Mouse (Mus musculus) adrenal gland, adult 8-10 months (tissue): Measurements from ENCODE around the gene Btbd35f24. TPM values are rescaled to one million over a fixed set of nuclear protein-coding genes. Genes with fewer than 3 reads are reported as not detected.
"Not testable (repeated sequence)": the region's sequence is repeated elsewhere in the genome, so short reads cannot be mapped to it uniquely, and the experiment has no call there.

Experiments used
- DNase-seq: peaks from one replicate; pipeline ENCODE4 v3.0.0; 2022
- total RNA-seq, 4 experiments: library from RNA; stranded (reverse); gene quantifications; 2 replicates each; pipeline ENCODE4 v1.2.4; 2022

The Btbd35f24 gene
- not detected for total RNA-seq

DNA sequence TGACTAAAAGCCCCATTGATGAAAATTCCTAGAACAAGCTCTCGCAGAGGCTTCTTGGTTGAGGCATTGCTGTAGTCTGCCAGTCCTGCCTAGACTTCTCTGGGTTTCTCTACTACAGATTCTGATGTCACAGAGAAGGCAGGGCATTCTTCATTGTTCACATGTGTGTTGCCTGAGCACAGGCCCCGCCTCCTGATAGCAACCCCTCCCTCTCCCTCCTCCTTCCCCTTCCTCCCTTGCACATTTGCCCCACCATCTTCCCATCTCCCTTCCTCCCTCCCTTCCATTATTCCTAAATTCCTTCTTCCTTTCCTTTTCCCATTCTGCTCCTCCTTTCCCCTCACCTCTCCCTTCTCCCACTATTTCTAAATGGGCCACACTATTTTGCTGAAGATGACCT is at the start of gene Btbd35f24:
Btbd35f24 (minus strand) TSS at position 101 of the 400 bp plus-strand sequence.
- not testable (repeated sequence) for DNase-seq

Other genes with a start within 250 kb of the Btbd35f24 start
- not detected for gene Btbd35f23, start 119.0 kb downstream of the Btbd35f24 start, total RNA-seq
- gene Btbd35f11, start 247.9 kb upstream of the Btbd35f24 start, total RNA-seq = not detected